ENCODE assay signal across 34 mouse cellular contexts in the genomic region with DNA sequence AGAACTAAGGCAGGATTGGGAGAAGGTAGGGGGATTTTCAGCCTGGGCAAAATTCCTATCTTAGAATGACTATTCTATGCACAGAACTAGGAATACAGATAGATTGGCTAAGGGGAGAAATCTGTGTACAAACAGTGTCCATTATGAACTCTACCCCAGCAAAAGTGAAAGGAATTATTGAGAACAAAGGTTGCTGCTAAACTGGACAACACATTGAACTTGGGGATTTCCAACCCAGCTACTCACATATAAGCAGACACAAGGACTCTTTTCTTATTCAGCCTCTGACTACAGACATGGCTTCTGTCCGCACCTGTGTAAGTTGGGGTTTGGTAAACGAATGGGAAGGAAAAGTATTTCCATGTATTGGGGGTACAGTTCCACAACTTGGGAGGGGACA. TPM values are rescaled to one million over a fixed set of nuclear protein-coding genes. Genes with fewer than 3 reads are reported as not detected.
A peak's percentile ranks its signal among the peaks of the same experiment; 100 is the strongest.
DNase-seq lines count a peak whose midpoint lies in the region; ATAC-seq and TF ChIP-seq lines count a peak whose summit lies in the region.
"Had no signal": no experiment of that assay in that cellular context is flagged by ENCODE, and none has a peak within 500 bp of the region (broad histone marks: within the 10 kb centered on the region; RNA-seq: fewer than 3 reads in every experiment).

Ubd (plus strand) TSS at position 237 of the 400 bp plus-strand sequence.

- no peak for DNase-seq in thymus, adult 2 months
- DNase-seq in thymus, postnatal 14 days = no peak
- DNase-seq in CH12.LX (ENCODE audit: extremely low read depth) = no peak
- no peak for DNase-seq in layer of hippocampus, adult 9-10 months (ENCODE audit: low spot score)
- DNase-seq in forebrain, embryonic 14.5 days (ENCODE audit: low spot score) = no peak
- DNase-seq: adrenal gland, adult 2 months; adrenal gland, postnatal 14 days; cerebellum, adult 18-20 months; cerebellum, adult 9-10 months; cerebellum, postnatal 25 days; gastrocnemius, postnatal 25 days; heart, adult 2 months had no signal

- no peak for TF ChIP-seq EP300 in CH12.LX (IDR thresholded peaks at IDR 0.05; ENCODE audit: low read length)

- dilution Hi-C loops in CH12.LX (cut with MboI; ENCODE audit: extremely low pct_ligation_motif_present, extremely low pct_unique_long_range_greater_than_20kb, low sequenced_read_pairs) = no loop called here

- H3K36me3 ChIP-seq in thymus, adult 2 months (ENCODE audit: control insufficient read depth, insufficient read depth, low read length) = no peaks in the 10 kb centered on the region
- H3K36me3 ChIP-seq in CH12.LX (replicated peaks in 1 of 2; ENCODE audit: control insufficient read depth in 1 of 2, insufficient read depth in 1 of 2, low read length in 1 of 2) = no peaks in the 10 kb centered on the region
- no peaks in the 10 kb centered on the region for H3K36me3 ChIP-seq in forebrain, embryonic 14.5 days (ENCODE audit: control insufficient read depth, insufficient read depth, low read length)
- H3K36me3 ChIP-seq: embryonic facial prominence, embryonic 12.5 days; embryonic facial prominence, embryonic 15.5 days; forebrain, embryonic 15.5 days; G1E; heart, embryonic 10.5 days; hindbrain, embryonic 12.5 days; hindbrain, embryonic 15.5 days had no signal

- H3K4me3 ChIP-seq in thymus, adult 2 months (ENCODE audit: control insufficient read depth, insufficient read depth, low read length) = no peak within 1 kb of the TSS
- no peak within 1 kb of the TSS for H3K4me3 ChIP-seq in CH12.LX (replicated peaks in 1 of 3; ENCODE audit: low read depth in 2 of 3, low read length in 2 of 3, poor library complexity in 1 of 3)
- no peak within 1 kb of the TSS for H3K4me3 ChIP-seq in bone marrow, adult 2 months (replicated peaks; ENCODE audit: control insufficient read depth, low read depth, low read length)
- H3K4me3 ChIP-seq in olfactory bulb, adult 2 months (ENCODE audit: insufficient read depth, low read depth, low read length) = no peak within 1 kb of the TSS
- no peak within 1 kb of the TSS for H3K4me3 ChIP-seq in forebrain, embryonic 14.5 days (ENCODE audit: low read depth, low read length)
- H3K4me3 ChIP-seq: embryonic facial prominence, embryonic 12.5 days; embryonic facial prominence, embryonic 15.5 days; forebrain, embryonic 15.5 days; heart, adult 2 months; heart, embryonic 10.5 days; hindbrain, embryonic 12.5 days; hindbrain, embryonic 15.5 days had no signal

- ATAC-seq in forebrain, embryonic 14.5 days = no peak
- ATAC-seq: CD4-positive, CD25-positive, alpha-beta regulatory T cell, adult 4 months; forebrain, embryonic 15.5 days; Patski had no signal

- H3K4me2 ChIP-seq in CH12.LX (ENCODE audit: insufficient read depth, low read depth, poor library complexity, severe bottlenecking) = peak within 1 kb of the TSS; percentile 5; the same call in 1 of the 2 replicates
- no peak within 1 kb of the TSS for H3K4me2 ChIP-seq in forebrain, embryonic 14.5 days (ENCODE audit: low read length)
- H3K4me2 ChIP-seq: embryonic facial prominence, embryonic 12.5 days; embryonic facial prominence, embryonic 15.5 days; forebrain, embryonic 15.5 days; hindbrain, embryonic 12.5 days; hindbrain, embryonic 15.5 days had no signal

- no peak within 1 kb of the TSS for H3K9ac ChIP-seq in CH12.LX (ENCODE audit: insufficient read depth, low read depth)
- no peak within 1 kb of the TSS for H3K9ac ChIP-seq in forebrain, embryonic 14.5 days (ENCODE audit: low read length)
- H3K9ac ChIP-seq: embryonic facial prominence, embryonic 12.5 days; embryonic facial prominence, embryonic 15.5 days; forebrain, embryonic 15.5 days; hindbrain, embryonic 12.5 days; hindbrain, embryonic 15.5 days had no signal

- H3K27me3 ChIP-seq in thymus, adult 2 months (ENCODE audit: control insufficient read depth, insufficient read depth, low read length) = peaks cover 3% of the 10 kb centered on the region; the same call in 1 of the 2 replicates
- H3K27me3 ChIP-seq in CH12.LX (replicated peaks) = peaks cover 2% of the 10 kb centered on the region
- peaks cover 23% of the 10 kb centered on the region for H3K27me3 ChIP-seq in forebrain, embryonic 14.5 days (replicated peaks; ENCODE audit: control insufficient read depth, insufficient read depth, low read length)

- H3K4me1 ChIP-seq in thymus, adult 2 months (replicated peaks; ENCODE audit: control insufficient read depth, insufficient read depth, low read length) = no peaks in the 10 kb centered on the region
- H3K4me1 ChIP-seq in CH12.LX (ENCODE audit: control insufficient read depth in 1 of 2, insufficient read depth in 2 of 2) = no peaks in the 10 kb centered on the region; a peak in 1 of 4 replicates
- no peaks in the 10 kb centered on the region for H3K4me1 ChIP-seq in bone marrow, adult 2 months (ENCODE audit: control insufficient read depth, insufficient read depth, low read length)
- H3K4me1 ChIP-seq in olfactory bulb, adult 2 months (ENCODE audit: control insufficient read depth, insufficient read depth, low read length) = peaks cover 10% of the 10 kb centered on the region
- H3K4me1 ChIP-seq in forebrain, embryonic 14.5 days (ENCODE audit: control insufficient read depth, insufficient read depth, low read length) = 0 out of 2 replicates have a peak, but pooled peaks cover 8% of the 10 kb centered on the region

- no peak within 1 kb of the TSS for H3K27ac ChIP-seq in thymus, adult 2 months (ENCODE audit: control insufficient read depth, insufficient read depth, low read length)
- H3K27ac ChIP-seq in CH12.LX (ENCODE audit: insufficient read depth, low read depth) = no peak within 1 kb of the TSS
- no peak within 1 kb of the TSS for H3K27ac ChIP-seq in bone marrow, adult 2 months (ENCODE audit: control insufficient read depth, insufficient read depth, low read depth, low read length, poor library complexity)
- H3K27ac ChIP-seq in olfactory bulb, adult 2 months (ENCODE audit: insufficient read depth, low read depth, low read length) = no peak within 1 kb of the TSS
- H3K27ac ChIP-seq in forebrain, embryonic 14.5 days (ENCODE audit: low read depth, low read length) = no peak within 1 kb of the TSS
- H3K27ac ChIP-seq: embryonic facial prominence, embryonic 12.5 days; embryonic facial prominence, embryonic 15.5 days; forebrain, embryonic 15.5 days; heart, adult 2 months; heart, embryonic 10.5 days; hindbrain, embryonic 12.5 days; hindbrain, embryonic 15.5 days had no signal

- 88% methylated on average over 2 of the region's 2 CpGs for WGBS in thymus, adult 2 months
- 79% methylated on average over 2 of the region's 2 CpGs for WGBS in bone marrow, adult 2 months
- WGBS in olfactory bulb, adult 2 months = 87% methylated on average over 2 of the region's 2 CpGs
- 86% methylated on average over 2 of the region's 2 CpGs for WGBS in forebrain, embryonic 14.5 days

- no peaks in the 10 kb centered on the region for H3K79me2 ChIP-seq in CH12.LX (replicated peaks; ENCODE audit: control insufficient read depth, extremely low read depth, insufficient read depth, poor library complexity, severe bottlenecking)

- TF ChIP-seq POLR2A in thymus, adult 2 months (IDR thresholded peaks at IDR 0.05; ENCODE audit: control insufficient read depth, extremely low read depth, insufficient read depth, low read length, poor library complexity) = no peak
- TF ChIP-seq POLR2A in CH12.LX (IDR thresholded peaks at IDR 0.05; ENCODE audit: low read depth, low read length) = no peak
- TF ChIP-seq POLR2A in bone marrow, adult 2 months (IDR thresholded peaks at IDR 0.05; ENCODE audit: borderline replicate concordance, control insufficient read depth, low read depth, low read length) = no peak
- no peak for TF ChIP-seq POLR2A in olfactory bulb, adult 2 months (IDR thresholded peaks at IDR 0.05; ENCODE audit: insufficient read depth, low read depth, low read length)

- TF ChIP-seq RAD21 in CH12.LX (IDR thresholded peaks at IDR 0.05; ENCODE audit: low read depth, low read length) = no peak

- peaks cover 4% of the 10 kb centered on the region for H3K9me3 ChIP-seq in CH12.LX (replicated peaks; ENCODE audit: low read length)
- no peaks in the 10 kb centered on the region for H3K9me3 ChIP-seq in forebrain, embryonic 14.5 days (replicated peaks; ENCODE audit: control insufficient read depth, low read length)
- H3K9me3 ChIP-seq: embryonic facial prominence, embryonic 12.5 days; embryonic facial prominence, embryonic 15.5 days; forebrain, embryonic 15.5 days; heart, embryonic 10.5 days; hindbrain, embryonic 12.5 days; hindbrain, embryonic 15.5 days had no signal

- TF ChIP-seq CTCF in thymus, adult 2 months (IDR thresholded peaks at IDR 0.05; ENCODE audit: borderline replicate concordance, control insufficient read depth, extremely low read depth, insufficient read depth, low read length, poor library complexity) = no peak
- no peak for TF ChIP-seq CTCF in CH12.LX (conservative IDR thresholded peaks at IDR 0.05 in 1 of 2, IDR thresholded peaks at IDR 0.05 in 1 of 2; ENCODE audit: low read depth in 2 of 2, low read length in 2 of 2)
- TF ChIP-seq CTCF in bone marrow, adult 2 months (IDR thresholded peaks at IDR 0.05; ENCODE audit: control insufficient read depth, insufficient read depth, low read length) = no peak
- TF ChIP-seq CTCF in olfactory bulb, adult 2 months (IDR thresholded peaks at IDR 0.05; ENCODE audit: insufficient read depth, low read depth, low read length) = no peak

- in situ Hi-C loops in CH12.LX (cut with MboI; ENCODE audit: low pct_ligation_motif_present, low pct_unique_long_range_greater_than_20kb, low sequenced_read_pairs) = no loop called here

TF ChIP-seq in CH12.LX, 34 proteins besides CTCF, POLR2A, EP300 and RAD21:
- TF ChIP-seq USF1 (IDR thresholded peaks at IDR 0.05; ENCODE audit: low read depth, low read length) (no peak), ZNF384 (IDR thresholded peaks at IDR 0.05; ENCODE audit: low read depth, low read length) (no peak)

RNA-seq across cellular contexts. Expression of gene Ubd, which starts in this region (rescaled TPM):
- polyA plus RNA-seq in thymus, adult 2 months (2012; rRNA removed) = 34.0 and 39.1 TPM in 2 replicates
- total RNA-seq in CH12.LX (2012; rRNA removed) = 0.21 and 0.47 TPM in 2 replicates
- not detected in 2 replicates for total RNA-seq in CH12.LX (2014; rRNA removed)
- not detected in 2 replicates for polyA plus RNA-seq in CH12.LX (2012; ENCODE audit: insufficient read length, low read depth)
- polyA plus RNA-seq in bone marrow, adult 2 months (2011; ENCODE audit: insufficient read depth, insufficient read length, low replicate concordance, missing spikeins) = 6.7 and 19.8 TPM in 2 replicates
- polyA plus RNA-seq in olfactory bulb, adult 2 months (2012; ENCODE audit: insufficient read depth, insufficient read length, low replicate concordance, missing spikeins) = not detected in 2 replicates
- not detected in 2 replicates for polyA plus RNA-seq in forebrain, embryonic 14.5 days (2014; fragmentation: Nextera tagmentation; extraction: Ambion mirVana)
- total RNA-seq: adrenal gland, adult 2 months; adrenal gland, postnatal 14 days; adrenal gland, postnatal 4 days; common myeloid progenitor, adult 5-6 weeks; G1E; gastrocnemius, adult 8-10 months; gastrocnemius, postnatal 25 days; heart, adult 2 months; heart, postnatal 25 days; hematopoietic stem cell, adult 5-6 weeks had no signal
- polyA plus RNA-seq: adrenal gland, adult 2 months; brain, embryonic 14.5 days; C2C12; embryonic facial prominence, embryonic 15.5 days; forebrain, embryonic 11.5 days; forebrain, embryonic 15.5 days; G1E; heart, embryonic 10.5 days; heart, embryonic 14.5 days; heart, postnatal 0 days; hindbrain, embryonic 12.5 days; hindbrain, embryonic 15.5 days; intestine, embryonic 14.5 days had no signal
